Mouse (Mus musculus) bone marrow macrophage, adult 2 months (primary cell): ENCODE measurements around the gene Dyx1c1.

ENCODE experiments used
- CTCF ChIP-seq: IDR thresholded peaks from 2 replicates; pipeline ENCODE4 v1.5.1; 2012; ENCODE audit warnings: low read depth, mild to moderate bottlenecking, low read length, moderate library complexity
- POLR2A ChIP-seq: IDR thresholded peaks from 2 replicates; pipeline ENCODE4 v1.6.1; 2012; ENCODE audit warnings: mild to moderate bottlenecking, low read depth, low read length, borderline replicate concordance

DNA sequence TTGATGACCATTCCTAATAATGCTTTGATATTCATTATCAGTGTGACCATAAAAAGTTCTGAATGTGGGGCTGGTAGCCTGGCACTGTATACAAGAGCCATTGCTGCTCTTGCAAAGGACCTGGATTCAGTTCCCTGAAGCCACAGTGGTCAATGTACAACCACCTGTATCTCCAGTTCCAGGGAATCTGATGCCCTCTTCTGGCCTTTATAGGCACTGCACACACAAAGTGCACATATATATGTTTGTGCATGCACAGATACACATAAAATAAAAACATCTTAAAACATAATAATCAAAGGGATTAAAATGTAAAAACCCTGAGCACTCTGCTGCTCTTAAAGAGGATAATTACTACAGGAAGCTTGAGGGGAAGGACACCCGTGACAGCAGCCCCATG lies 11.6 kb upstream of the Dyx1c1 start:
- no peak for TF ChIP-seq POLR2A
- no peak for TF ChIP-seq CTCF
